Mouse (Mus musculus) midbrain, embryonic 16.5 days (tissue): ENCODE measurements around the gene Nos2. TPM values are rescaled to one million over a fixed set of nuclear protein-coding genes. Genes with fewer than 3 reads are reported as not detected.

Experiments
- ATAC-seq: fragments of 200-750 bp; cut with Nextera tagmentation; 2 replicates; pipeline ENCODE4 v1.8.0; 2017; ENCODE audit warnings: moderate TSS enrichment
- H3K27ac ChIP-seq: fragments of 300-500 bp; sonication (generic); 2 replicates; pipeline ENCODE4 v1.5.1; 2014; ENCODE audit warnings: mild to moderate bottlenecking, low read length, mixed read lengths
- H3K27me3 ChIP-seq: fragments of 300-500 bp; sonication (generic); 2 replicates; pipeline ENCODE4 v1.6.1; 2014; ENCODE audit warnings: low read depth, low read length, mixed read lengths; ENCODE audit not compliant: control insufficient read depth, insufficient read depth
- H3K36me3 ChIP-seq: fragments of 300-500 bp; sonication (generic); 2 replicates; pipeline ENCODE4 v1.6.1; 2014; ENCODE audit warnings: mild to moderate bottlenecking, low read length, moderate library complexity, mixed read lengths; ENCODE audit not compliant: control insufficient read depth, insufficient read depth
- H3K4me1 ChIP-seq: fragments of 300-500 bp; sonication (generic); 2 replicates; pipeline ENCODE4 v1.6.1; 2014; ENCODE audit warnings: mild to moderate bottlenecking, low read length, mixed read lengths; ENCODE audit not compliant: control insufficient read depth, insufficient read depth
- H3K4me2 ChIP-seq: fragments of 300-500 bp; sonication (generic); 2 replicates; pipeline ENCODE4 v1.6.1; 2014; ENCODE audit warnings: mild to moderate bottlenecking, low read length, mixed read lengths
- H3K4me3 ChIP-seq: fragments of 300-500 bp; sonication (generic); 2 replicates; pipeline ENCODE4 v1.5.1; 2014; ENCODE audit warnings: low read depth, mild to moderate bottlenecking, low read length, moderate library complexity, mixed read lengths
- H3K9ac ChIP-seq: fragments of 300-500 bp; sonication (generic); 2 replicates; pipeline ENCODE4 v1.6.1; 2014; ENCODE audit warnings: low read depth, low read length, mixed read lengths
- H3K9me3 ChIP-seq: fragments of 300-500 bp; sonication (generic); replicated peaks from 2 replicates; pipeline ENCODE4 v1.6.1; 2014; ENCODE audit warnings: mild to moderate bottlenecking, low read length, mixed read lengths; ENCODE audit not compliant: control insufficient read depth, poor library complexity, severe bottlenecking
- WGBS: fragments of 180-500 bp; shearing (Covaris S2); extraction: QIAGEN DNeasy Blood & Tissue Kit; methylation state at CpG from one replicate; pipeline ENCODE4 v1.1.7; 2014; 5-methylcytosine and 5-hydroxymethylcytosine counted together
- polyA plus RNA-seq: library from polyadenylated mRNA; unstranded; fragments of >200 nt; fragmentation: Nextera tagmentation; extraction: Ambion mirVana; gene quantifications from 2 replicates; pipeline ENCODE4 v1.2.1, GENCODE M21; 2015

Gene Nos2
- polyA plus RNA-seq, 1 experiment from 2014 or later, result 1.1 TPM

DNA sequence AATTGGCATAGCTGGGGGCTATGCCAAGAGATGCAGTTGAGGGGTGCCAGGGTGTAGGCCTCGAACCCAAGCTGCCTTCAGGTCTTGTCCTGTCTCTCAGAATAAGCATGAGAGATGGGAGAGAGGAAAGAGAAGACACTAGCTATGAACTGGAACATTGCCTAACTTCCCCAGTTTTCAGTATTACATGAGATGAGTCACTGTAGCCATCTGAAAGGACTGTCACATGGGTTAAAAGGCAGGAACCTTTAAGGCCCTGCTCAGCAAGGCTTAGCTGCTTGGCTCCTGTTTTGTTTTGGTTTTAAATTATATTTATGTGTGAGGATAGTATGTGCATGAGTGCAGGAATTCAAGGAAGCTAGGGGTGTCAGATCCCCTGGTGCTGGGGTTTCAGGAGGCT is 4.2 kb upstream of the Nos2 start:
- Histone ChIP-seq H3K4me3 (no peak overlapping the region), H3K9ac (no peak overlapping the region), H3K4me1 (no peaks in the 10 kb centered on the region), H3K36me3 (no peaks in the 10 kb centered on the region), H3K27ac (no peak overlapping the region), H3K27me3 (no peaks in the 10 kb centered on the region), H3K9me3 (no peaks in the 10 kb centered on the region), H3K4me2 (no peak overlapping the region)
- 73% methylated on average over 1 of the region's 1 CpGs for WGBS
- ATAC-seq, result no peak

GRCm38 (mm10) chr11:78919745-78920144 is 842 bp upstream of the Nos2 start:
- whole genome bisulfite sequencing, result 75% methylated on average over 4 of the region's 4 CpGs
- no peak for ATAC-seq
- Histone ChIP-seq H3K4me2 (no peak overlapping the region), H3K4me1 (peaks cover under 1% of the 10 kb centered on the region), H3K27ac (no peak overlapping the region), H3K4me3 (no peak overlapping the region), H3K27me3 (peaks cover 19% of the 10 kb centered on the region), H3K9me3 (no peaks in the 10 kb centered on the region), H3K9ac (no peak overlapping the region), H3K36me3 (no peaks in the 10 kb centered on the region)

- no peaks in the 10 kb centered on the region for H3K9me3 ChIP-seq
- no peak overlapping the region for H3K9ac ChIP-seq
- 35% methylated on average over 8 of the region's 8 CpGs for WGBS
- no peaks in the 10 kb centered on the region for H3K36me3 ChIP-seq
- peaks cover 37% of the 10 kb centered on the region for H3K27me3 ChIP-seq
- H3K4me2 ChIP-seq, result no peak overlapping the region
- H3K4me1 ChIP-seq, result peaks cover 5% of the 10 kb centered on the region
- H3K4me3 ChIP-seq, result no peak overlapping the region
- ATAC-seq, result no peak
- no peak overlapping the region for H3K27ac ChIP-seq
These were observed 2.3 kb downstream of the Nos2 start for GRCm38 (mm10) chr11:78922678-78923407.

DNA sequence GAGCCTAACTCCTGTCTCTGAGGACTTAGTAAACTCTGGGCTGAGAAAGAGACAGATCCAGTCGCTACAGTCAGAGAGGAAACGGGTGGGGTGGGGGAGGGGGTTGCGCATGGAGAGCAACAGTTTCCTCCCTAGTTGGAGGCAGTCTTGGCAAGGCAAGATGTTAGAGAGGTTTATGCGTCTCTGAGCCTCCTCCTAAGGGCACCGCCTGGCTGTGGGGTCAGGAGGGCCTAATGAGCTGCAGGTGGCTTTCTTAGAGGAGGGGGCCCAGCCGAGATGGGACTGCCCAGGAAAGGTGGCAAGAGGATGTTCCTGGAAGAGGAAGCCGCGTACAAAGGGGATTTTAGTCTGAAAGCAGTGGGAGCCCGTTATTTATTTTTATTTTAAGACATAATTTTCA is 3.5 kb downstream of the Nos2 start:
- Histone ChIP-seq H3K27ac (no peak overlapping the region), H3K4me1 (peaks cover 5% of the 10 kb centered on the region), H3K9me3 (no peaks in the 10 kb centered on the region), H3K4me2 (no peak overlapping the region), H3K9ac (no peak overlapping the region), H3K27me3 (peaks cover 37% of the 10 kb centered on the region), H3K36me3 (no peaks in the 10 kb centered on the region), H3K4me3 (no peak overlapping the region)
- ATAC-seq, result no peak
- WGBS, result 16% methylated on average over 9 of the region's 9 CpGs

DNA sequence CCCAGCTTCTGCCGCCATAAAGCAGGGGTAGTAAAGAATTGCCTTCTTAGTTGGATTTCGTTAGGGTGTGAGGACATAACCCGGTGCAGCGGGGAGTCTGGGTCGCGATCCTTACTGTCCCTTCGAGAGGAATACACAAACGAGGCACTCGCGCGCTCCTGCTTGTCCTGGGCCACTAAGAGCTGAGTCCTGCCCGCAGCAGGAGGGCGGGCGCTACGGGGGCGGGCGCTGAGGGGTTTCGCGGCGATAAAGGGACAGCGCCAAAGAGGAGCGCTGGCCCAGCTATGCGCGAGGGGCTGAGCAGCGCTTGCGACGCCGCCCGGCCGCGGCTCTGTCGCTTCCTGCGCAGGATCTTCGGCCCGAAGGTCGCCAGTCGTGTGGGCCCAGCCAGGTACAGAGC is 4.3 kb downstream of the Nos2 start:
- peak overlapping the region; percentile 35 for H3K4me3 ChIP-seq
- peaks cover 5% of the 10 kb centered on the region for H3K4me1 ChIP-seq
- H3K9ac ChIP-seq, result peak overlapping the region; percentile 49; the same call in 1 of the 2 replicates
- peaks cover 37% of the 10 kb centered on the region for H3K27me3 ChIP-seq
- no peak for ATAC-seq
- no peaks in the 10 kb centered on the region for H3K9me3 ChIP-seq
- under 1% methylated on average over 15 of the region's 37 CpGs for WGBS
- H3K36me3 ChIP-seq, result no peaks in the 10 kb centered on the region
- no peak overlapping the region for H3K27ac ChIP-seq
- H3K4me2 ChIP-seq, result peak overlapping the region; percentile 57

DNA sequence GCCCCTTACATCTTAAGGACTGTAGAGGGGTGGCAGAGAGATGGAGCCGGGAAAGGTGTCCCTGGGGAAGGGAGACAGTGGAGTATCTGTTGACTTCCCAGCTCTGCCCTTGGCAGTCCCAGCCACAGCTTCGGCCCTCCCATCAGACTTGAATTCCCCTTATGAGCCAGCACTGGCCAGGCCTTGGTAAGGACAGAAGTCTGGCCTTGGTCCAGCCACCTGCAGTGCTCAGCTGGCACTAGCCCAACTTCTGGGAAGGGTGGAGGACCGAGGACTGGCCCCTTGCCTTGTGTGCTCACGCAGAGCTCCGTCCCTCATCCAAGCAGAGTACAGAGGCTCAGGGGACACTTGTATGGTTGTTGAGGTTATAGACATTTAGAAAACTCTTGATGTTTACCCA is 8.8 kb downstream of the Nos2 start:
- no peak overlapping the region for H3K27ac ChIP-seq
- no peak overlapping the region for H3K4me3 ChIP-seq
- H3K27me3 ChIP-seq, result peaks cover 21% of the 10 kb centered on the region
- 49% methylated on average over 5 of the region's 5 CpGs for WGBS
- H3K9ac ChIP-seq, result no peak overlapping the region
- H3K4me1 ChIP-seq, result peaks cover 5% of the 10 kb centered on the region
- H3K9me3 ChIP-seq, result no peaks in the 10 kb centered on the region
- H3K4me2 ChIP-seq, result no peak overlapping the region
- H3K36me3 ChIP-seq, result no peaks in the 10 kb centered on the region
- ATAC-seq, result no peak

DNA sequence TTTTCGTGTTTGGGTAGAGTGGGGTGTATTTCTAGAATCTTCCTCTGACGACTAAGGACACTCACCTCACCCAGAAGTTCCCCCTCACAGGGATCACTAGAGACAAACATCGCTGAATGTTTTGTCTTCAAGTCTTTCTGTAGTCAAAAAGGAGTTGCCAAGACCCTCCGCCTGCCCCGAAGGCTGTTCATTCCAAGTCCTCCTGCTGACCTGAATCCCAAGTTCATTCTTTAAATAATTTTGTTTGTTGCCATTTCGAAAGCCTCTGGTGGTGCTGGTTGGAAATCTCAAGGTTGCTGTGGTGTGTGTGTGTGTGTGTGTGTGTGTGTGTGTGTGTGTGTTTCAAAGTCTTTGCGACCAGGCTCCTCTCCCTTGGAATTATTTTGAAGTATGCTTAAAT is 13.7 kb downstream of the Nos2 start:
- no peak for ATAC-seq
- H3K9me3 ChIP-seq, result no peaks in the 10 kb centered on the region
- H3K4me3 ChIP-seq, result no peak overlapping the region
- no peak overlapping the region for H3K27ac ChIP-seq
- H3K27me3 ChIP-seq, result no peaks in the 10 kb centered on the region
- H3K36me3 ChIP-seq, result no peaks in the 10 kb centered on the region
- no peak overlapping the region for H3K4me2 ChIP-seq
- H3K4me1 ChIP-seq, result peaks cover 6% of the 10 kb centered on the region
- H3K9ac ChIP-seq, result no peak overlapping the region
- 85% methylated on average over 7 of the region's 7 CpGs for WGBS

GRCm38 (mm10) chr11:78934727-78935126 is 14.1 kb downstream of the Nos2 start:
- H3K4me3 ChIP-seq, result no peak overlapping the region
- no peak overlapping the region for H3K9ac ChIP-seq
- ATAC-seq, result no peak
- no peak overlapping the region for H3K27ac ChIP-seq
- no peaks in the 10 kb centered on the region for H3K36me3 ChIP-seq
- WGBS, result 87% methylated on average over 4 of the region's 4 CpGs
- no peaks in the 10 kb centered on the region for H3K9me3 ChIP-seq
- H3K27me3 ChIP-seq, result no peaks in the 10 kb centered on the region
- H3K4me2 ChIP-seq, result no peak overlapping the region
- peaks cover 6% of the 10 kb centered on the region for H3K4me1 ChIP-seq

DNA sequence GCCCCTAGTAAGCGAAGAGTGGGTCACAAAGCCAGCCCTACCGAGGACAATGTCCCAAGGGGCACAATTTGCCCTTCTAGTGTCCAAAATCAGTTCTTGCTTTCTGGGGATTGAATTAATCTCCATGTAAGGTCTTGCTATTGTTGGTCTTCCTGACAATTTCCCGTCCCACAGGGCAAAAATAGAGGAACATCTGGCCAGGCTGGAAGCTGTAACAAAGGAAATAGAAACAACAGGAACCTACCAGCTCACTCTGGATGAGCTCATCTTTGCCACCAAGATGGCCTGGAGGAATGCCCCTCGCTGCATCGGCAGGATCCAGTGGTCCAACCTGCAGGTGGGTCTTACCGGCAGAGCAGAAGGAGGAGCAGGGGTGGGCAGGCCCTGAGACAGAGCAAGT is 14.6 kb downstream of the Nos2 start:
- no peak overlapping the region for H3K27ac ChIP-seq

More for the DNA sequence above, 14.6 kb downstream of the Nos2 start:
- H3K9ac ChIP-seq, result no peak overlapping the region
- no peak overlapping the region for H3K4me2 ChIP-seq
- no peaks in the 10 kb centered on the region for H3K27me3 ChIP-seq
- H3K4me1 ChIP-seq, result peaks cover 6% of the 10 kb centered on the region
- WGBS, result 85% methylated on average over 6 of the region's 6 CpGs
- ATAC-seq, result no peak
- no peak overlapping the region for H3K4me3 ChIP-seq
- H3K36me3 ChIP-seq, result no peaks in the 10 kb centered on the region
- no peaks in the 10 kb centered on the region for H3K9me3 ChIP-seq
